Mouse (Mus musculus) CD4-positive, CD25-positive, alpha-beta regulatory T cell, adult 4 months (primary cell): Measurements from ENCODE around the gene Prkab2. TPM values are rescaled to one million over a fixed set of nuclear protein-coding genes. Genes with fewer than 3 reads are reported as not detected.

Experiments
- ATAC-seq: one replicate; pipeline ENCODE4 v1.8.0; 2017
- polyA plus RNA-seq, 2 experiments: library from polyadenylated mRNA; unstranded; fragments of 100-300 nt; shearing (Covaris generic); gene quantifications; one replicate each; pipeline ENCODE4 v1.2.1; 2017

Gene Prkab2
- polyA plus RNA-seq, 2 experiments from 2014 or later = 2.5 to 2.9 TPM

DNA sequence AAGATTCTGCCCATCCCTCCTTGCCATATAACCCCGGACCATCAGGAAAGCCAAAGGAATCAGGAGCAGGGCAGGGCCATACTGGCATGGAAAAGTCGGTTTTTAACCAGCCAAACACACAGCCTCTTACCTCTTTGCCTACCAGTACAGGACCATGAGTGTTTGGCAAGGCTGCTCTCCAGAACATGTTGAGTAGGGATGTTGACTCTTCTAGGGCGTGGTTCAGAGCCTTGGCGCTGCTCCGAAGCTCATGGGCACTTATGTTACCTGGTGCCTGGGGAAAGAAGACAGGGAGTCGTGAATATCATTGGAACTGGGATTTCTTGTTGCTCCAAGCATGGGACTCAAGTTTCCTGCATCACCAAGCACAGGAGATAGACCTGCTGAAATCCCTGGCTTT lies 35.8 kb downstream of the Prkab2 start:
- no peak for ATAC-seq

DNA sequence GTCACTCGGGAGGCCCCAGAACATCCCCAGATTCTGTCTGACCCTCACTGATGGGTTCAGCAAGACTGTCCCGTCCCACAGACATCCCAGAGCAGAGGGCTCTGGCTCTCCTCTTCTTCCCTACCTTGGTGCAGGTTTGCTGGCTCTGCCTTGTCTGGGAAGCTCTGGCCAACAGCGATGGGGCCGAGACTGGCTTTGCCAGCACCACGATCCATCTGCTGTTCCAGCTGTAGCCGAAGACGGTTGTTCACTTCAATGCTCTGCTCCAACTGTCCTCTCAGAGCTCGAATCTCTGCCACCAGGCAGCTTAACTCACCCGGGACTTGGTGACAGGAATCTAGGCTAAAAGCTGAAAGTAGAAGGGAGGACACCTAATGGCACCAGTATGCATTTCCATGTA lies 38.9 kb downstream of the Prkab2 start:
- ATAC-seq = no peak

DNA sequence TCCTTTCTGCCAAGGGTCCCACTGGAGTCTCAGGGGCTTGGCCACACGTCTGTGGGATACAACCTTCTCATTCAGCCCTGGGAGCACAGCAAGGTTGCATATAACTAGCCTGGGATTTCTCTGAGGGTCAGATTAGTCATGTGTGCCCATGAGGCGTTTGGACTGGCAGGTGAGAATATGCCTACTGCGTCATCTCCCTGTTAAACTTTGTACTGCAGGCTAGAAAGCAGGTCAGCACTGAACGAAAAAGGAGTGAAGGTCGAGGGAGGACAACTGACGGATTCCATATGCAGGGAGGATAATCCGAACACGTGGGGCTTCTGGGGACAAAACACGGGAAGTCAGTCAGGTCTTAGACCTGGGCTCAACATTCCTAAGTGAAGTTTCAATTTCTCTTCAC lies 39.3 kb downstream of the Prkab2 start:
- no peak for ATAC-seq

DNA sequence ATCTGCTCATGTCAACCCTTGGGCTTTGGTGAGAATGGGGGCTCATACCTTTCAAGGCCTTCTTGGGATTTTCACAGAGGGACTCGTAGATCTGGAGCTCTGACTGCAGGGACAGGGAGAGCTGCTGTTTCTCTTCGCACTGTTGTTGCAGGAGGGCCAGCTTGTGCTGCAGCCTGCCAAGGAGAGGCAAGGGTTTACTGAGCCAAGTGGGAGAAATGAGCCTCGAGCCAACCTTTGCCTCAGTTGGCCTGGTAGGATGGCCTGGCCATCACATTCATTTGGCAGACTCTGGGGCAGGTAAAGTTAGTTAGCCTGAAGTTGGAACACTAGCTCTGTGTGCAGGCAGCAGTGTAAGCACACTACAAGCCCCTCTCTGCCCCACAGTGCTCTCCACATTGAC lies 41.1 kb downstream of the Prkab2 start:
- no peak for ATAC-seq

DNA sequence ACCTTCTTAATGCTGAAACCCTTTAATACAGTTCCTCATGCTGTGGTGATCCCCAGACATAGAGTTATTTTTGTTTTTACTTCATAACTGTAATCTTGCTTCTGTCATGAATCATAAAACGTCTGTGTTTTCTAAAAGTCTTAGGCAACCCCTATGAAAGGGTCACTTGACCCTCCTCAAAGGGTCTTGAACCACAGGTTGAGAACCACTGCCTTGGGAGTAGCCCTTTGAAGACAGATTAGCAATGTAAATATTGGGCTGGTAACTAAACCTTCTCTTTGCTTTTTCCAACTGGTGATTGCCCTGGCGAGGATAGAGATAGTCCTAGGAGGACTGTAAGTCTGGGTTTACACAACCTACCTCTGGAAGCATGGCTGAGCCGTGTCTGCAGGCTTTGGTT lies 43.2 kb downstream of the Prkab2 start:
- no peak for ATAC-seq

DNA sequence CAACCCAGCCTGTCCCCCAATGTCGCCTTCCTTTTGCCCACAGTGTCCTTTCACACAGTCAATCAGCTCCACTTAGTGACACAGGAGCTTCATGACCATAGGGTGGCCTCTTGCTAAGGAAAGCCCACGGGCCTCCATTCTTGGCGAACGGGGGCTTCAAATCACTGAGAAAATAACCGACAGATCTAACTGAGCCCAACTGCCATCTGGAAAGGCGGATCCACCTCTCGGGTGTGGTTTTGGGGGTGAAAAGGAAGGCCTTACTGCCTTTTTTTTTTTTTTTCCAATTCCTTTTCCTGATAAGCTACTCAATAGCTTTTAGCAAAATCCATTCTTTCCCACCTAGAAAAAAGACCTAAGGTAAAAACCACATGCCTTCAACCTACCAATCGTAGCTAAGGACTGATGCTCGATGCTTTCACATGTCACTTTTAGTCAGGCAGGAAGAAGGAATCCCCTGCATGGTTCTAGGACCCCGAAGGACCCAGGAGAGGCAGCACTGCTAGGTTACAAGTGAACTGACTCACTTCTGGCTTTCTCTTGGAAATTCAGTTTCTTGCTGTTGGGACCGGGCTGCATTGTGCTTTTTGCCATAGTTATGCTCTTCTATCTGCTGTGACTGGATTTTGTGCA lies 44.6 kb downstream of the Prkab2 start:
- no peak for ATAC-seq

DNA sequence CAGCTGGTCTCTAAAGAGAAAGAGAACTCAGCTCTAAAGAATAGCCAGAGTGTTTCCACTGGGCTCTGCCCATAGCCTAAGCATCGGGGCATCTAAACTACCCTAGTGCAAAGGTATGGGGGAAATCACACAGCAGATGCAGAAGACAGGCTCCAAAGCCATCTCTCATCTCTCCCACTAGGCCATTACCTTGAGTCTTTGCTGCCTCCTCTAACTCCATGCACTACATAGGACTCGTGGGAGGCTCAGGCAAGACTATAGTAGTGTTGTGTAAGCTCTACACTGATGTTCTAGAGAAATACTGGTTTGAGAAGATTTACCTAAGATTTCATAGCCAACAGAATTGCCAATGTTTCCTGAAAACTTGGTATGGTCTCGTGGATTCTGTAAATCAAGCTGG lies 47.5 kb downstream of the Prkab2 start:
- ATAC-seq = no peak

DNA sequence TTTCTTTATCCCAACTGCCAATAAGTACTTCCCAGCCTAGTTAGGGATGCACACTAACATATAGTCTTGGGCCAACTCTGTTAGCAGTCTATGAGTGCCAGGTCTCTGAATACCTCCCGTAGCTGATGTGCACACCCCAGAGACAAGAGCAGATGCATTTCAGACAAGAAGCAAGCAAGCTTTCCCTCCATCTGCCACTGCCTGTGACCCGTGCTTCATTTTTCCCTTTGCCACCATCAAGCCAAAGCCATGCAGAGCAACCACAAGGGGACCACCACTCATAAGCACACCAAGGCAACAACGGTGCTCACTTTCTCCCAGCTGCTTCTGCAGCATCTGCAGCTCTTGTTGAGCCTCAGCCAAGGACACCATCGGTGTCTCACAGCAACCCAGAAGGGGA lies 48.6 kb downstream of the Prkab2 start:
- ATAC-seq = no peak

DNA sequence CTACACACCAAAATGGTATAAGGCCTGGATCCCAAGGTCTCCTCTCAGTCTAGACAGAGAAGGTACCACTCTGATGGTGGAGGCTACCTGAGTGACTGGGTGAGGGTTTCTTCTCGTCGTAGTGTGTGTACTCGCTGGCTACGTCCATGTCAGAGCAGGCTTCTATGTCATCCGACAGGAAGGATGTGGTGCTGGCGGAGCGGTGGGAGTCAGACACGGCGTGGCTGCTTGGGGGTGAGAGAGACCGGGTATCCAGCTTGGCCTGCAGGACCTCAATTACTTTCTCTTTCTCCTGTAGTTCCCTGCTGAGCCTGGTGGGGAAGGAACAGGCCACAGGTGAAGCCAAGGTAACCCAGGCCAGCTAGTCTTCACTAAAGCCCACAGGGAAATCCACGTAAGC lies 52.1 kb downstream of the Prkab2 start:
- ATAC-seq = no peak

DNA sequence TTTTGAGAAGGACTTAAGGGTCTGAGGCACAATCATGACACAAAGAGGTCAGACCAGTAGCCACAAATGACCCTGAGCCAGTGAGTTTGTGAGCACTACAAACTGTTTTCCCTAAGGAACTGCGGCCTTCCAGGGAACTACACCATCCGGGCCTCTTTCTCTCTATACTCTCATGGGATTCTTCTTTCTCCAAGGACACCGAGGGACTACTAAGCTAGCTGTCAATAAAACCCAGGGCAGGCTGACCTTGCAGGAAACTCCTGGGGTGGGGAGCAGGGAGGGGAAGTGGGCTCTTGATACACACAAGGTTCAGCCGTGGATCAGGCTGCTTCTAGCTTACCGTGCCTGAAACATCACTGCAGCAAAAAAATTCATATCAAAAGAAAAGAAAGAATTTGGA lies 52.9 kb downstream of the Prkab2 start:
- no peak for ATAC-seq

DNA sequence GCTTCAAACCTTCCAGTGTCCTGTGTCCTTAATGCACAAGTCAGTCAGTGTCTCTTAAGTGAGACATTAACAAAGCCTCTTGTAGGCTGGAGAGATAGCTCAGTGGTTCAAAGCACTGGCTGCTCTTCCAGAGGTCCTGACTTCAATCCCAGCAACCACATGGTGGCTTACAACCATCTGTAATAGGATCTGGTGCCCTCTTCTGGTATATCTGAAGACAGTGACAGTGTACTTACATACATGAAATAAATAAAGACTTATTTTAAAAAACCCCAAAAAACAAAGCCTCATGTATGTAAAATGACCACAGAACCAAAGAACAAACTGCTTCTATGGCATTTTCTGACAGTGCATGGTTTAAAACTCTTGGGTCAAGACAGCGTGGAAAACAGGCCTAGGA lies 57.9 kb downstream of the Prkab2 start:
- no peak for ATAC-seq

DNA sequence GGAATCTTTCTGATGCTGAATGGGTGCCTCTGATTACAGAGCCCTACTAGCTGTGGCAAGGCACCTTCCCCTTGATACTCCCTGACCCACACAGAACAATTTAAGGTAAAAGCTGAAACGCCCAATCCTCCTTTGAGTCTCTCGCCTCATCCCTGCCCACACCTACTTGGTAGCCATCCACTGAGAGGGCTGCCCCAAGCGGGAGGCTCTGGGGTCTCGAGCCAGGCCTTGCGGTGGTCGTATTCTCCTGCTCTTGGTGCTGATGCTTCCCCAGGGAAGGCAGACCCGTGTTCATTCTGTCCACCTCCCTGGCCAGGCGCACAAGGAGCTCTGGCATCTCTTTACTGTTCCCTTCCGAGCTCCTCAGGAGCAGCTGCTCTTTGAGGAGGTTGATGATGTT lies 61.1 kb downstream of the Prkab2 start:
- no peak for ATAC-seq

Other genes with a start within 250 kb of the Prkab2 start
- not detected for gene Olfr1402, start 236.2 kb upstream of the Prkab2 start, polyA plus RNA-seq
- gene Chd1l, start 48.0 kb upstream of the Prkab2 start, polyA plus RNA-seq = 10 to 100 TPM; 24.9 to 38.2 TPM
- gene Fmo5, start 29.4 kb upstream of the Prkab2 start, polyA plus RNA-seq = 10 to 100 TPM; 13.4 to 14.9 TPM
- gene Gm17651, start 16.5 kb downstream of the Prkab2 start, polyA plus RNA-seq = not detected
- 10 to 100 TPM in 1 of 2 experiments, 1 to 10 TPM in 1; 7.5 to 10.3 TPM for gene Pde4dip, start 230.5 kb downstream of the Prkab2 start, polyA plus RNA-seq
- gene Sec22b, start 243.0 kb downstream of the Prkab2 start, polyA plus RNA-seq = 10 to 100 TPM; 80.3 to 83.7 TPM